Mouse (Mus musculus) megakaryocyte-erythroid progenitor cell, adult 5 weeks (primary cell): ENCODE data around the gene Fcrl1. TPM values are rescaled to one million over a fixed set of nuclear protein-coding genes. Genes with fewer than 3 reads are reported as not detected.

Source experiments
- polyA plus RNA-seq: library from polyadenylated mRNA; stranded (reverse); fragments of >175 nt; gene quantifications from 2 replicates; pipeline ENCODE4 v1.2.3, GENCODE M21; 2012

Gene Fcrl1
- polyA plus RNA-seq, result 0.09 and 0.24 TPM in 2 replicates

GRCm38 (mm10) chr3:87376195-87377165, at the start of gene Fcrl1:
Fcrl1 (plus strand) TSS chr3:87376387.

GRCm38 (mm10) chr3:87357581-87357980, 18.6 kb upstream of the Fcrl1 start, which contains the start of gene Cd5l:
Cd5l (plus strand) TSS chr3:87357881.

GRCm38 (mm10) chr3:87435479-87435878, 59.3 kb downstream of the Fcrl1 start, which contains the start of gene Fcrl5:
Fcrl5 (plus strand) TSS chr3:87435773.

Other genes with a start within 250 kb of the Fcrl1 start
- 0.03 TPM in 1 of 2 replicates, not detected in the other for gene Kirrel, start 201.6 kb upstream of the Fcrl1 start, polyA plus RNA-seq
- not detected in 2 replicates for gene Fcrls, start 112.6 kb upstream of the Fcrl1 start, polyA plus RNA-seq
- 0.35 and 0.55 TPM in 2 replicates for gene Cd5l, start 18.5 kb upstream of the Fcrl1 start, polyA plus RNA-seq
- not detected in 2 replicates for gene Fcrl5, start 59.4 kb downstream of the Fcrl1 start, polyA plus RNA-seq
- gene Etv3, start 149.0 kb downstream of the Fcrl1 start, polyA plus RNA-seq, result 18.7 and 23.8 TPM in 2 replicates
- gene Arhgef11, start 241.2 kb downstream of the Fcrl1 start, polyA plus RNA-seq, result 4.5 and 4.6 TPM in 2 replicates